Mouse (Mus musculus) heart, postnatal 0 days (tissue): ENCODE data around the gene Ttc28. TPM values are rescaled to one million over a fixed set of nuclear protein-coding genes. Genes with fewer than 3 reads are reported as not detected.

Source experiments
- ATAC-seq: fragments of 200-750 bp; cut with Nextera tagmentation; 2 replicates; pipeline ENCODE4 v1.8.0; 2017; ENCODE audit warnings: low read depth, moderate number of reproducible peaks, moderate library complexity; ENCODE audit not compliant: insufficient read depth
- DNase-seq: peaks from one replicate; pipeline ENCODE4 v3.0.0-alpha.2; 2016; ENCODE audit warnings: low spot score
- H3K27ac ChIP-seq: fragments of 300-500 bp; sonication (generic); 2 replicates; pipeline ENCODE4 v1.5.1; 2014; ENCODE audit warnings: low read depth, mild to moderate bottlenecking
- H3K27me3 ChIP-seq: fragments of 300-500 bp; sonication (generic); 2 replicates; pipeline ENCODE4 v1.6.1; 2014; ENCODE audit warnings: low read length, mixed read lengths; ENCODE audit not compliant: control insufficient read depth, insufficient read depth
- H3K36me3 ChIP-seq: fragments of 300-500 bp; sonication (generic); replicated peaks from 2 replicates; pipeline ENCODE4 v1.6.1; 2014; ENCODE audit warnings: low read length, mixed read lengths; ENCODE audit not compliant: control insufficient read depth, insufficient read depth
- H3K4me1 ChIP-seq: fragments of 300-500 bp; sonication (generic); 2 replicates; pipeline ENCODE4 v1.6.1; 2014; ENCODE audit warnings: antibody characterized with exemption; ENCODE audit not compliant: control insufficient read depth, insufficient read depth
- H3K4me2 ChIP-seq: fragments of 300-500 bp; sonication (generic); 2 replicates; pipeline ENCODE4 v1.6.1; 2014; ENCODE audit warnings: low read depth, mild to moderate bottlenecking, low read length, moderate library complexity
- H3K4me3 ChIP-seq: fragments of 300-500 bp; sonication (generic); 2 replicates; pipeline ENCODE4 v1.5.1; 2014; ENCODE audit warnings: low read depth, low read length
- H3K9ac ChIP-seq: fragments of 300-500 bp; sonication (generic); replicated peaks from 2 replicates; pipeline ENCODE4 v1.6.1; 2014; ENCODE audit warnings: low read depth, low read length, mixed read lengths
- H3K9me3 ChIP-seq: fragments of 300-500 bp; sonication (generic); replicated peaks from 2 replicates; pipeline ENCODE4 v1.6.1; 2016; ENCODE audit warnings: low read length; ENCODE audit not compliant: control insufficient read depth
- CTCF ChIP-seq: IDR thresholded peaks from 2 replicates; pipeline ENCODE4 v1.5.1; 2016; ENCODE audit warnings: antibody characterized with exemption, control low read depth, low read depth
- EP300 ChIP-seq: IDR thresholded peaks from 2 replicates; pipeline ENCODE4 v1.6.1; 2016; ENCODE audit warnings: antibody characterized with exemption, low read depth
- WGBS: fragments of 180-500 bp; shearing (Covaris S2); extraction: QIAGEN DNeasy Blood & Tissue Kit; methylation state at CpG from one replicate; pipeline ENCODE4 v1.1.7; 2014; 5-methylcytosine and 5-hydroxymethylcytosine counted together
- polyA plus RNA-seq: library from polyadenylated mRNA; unstranded; fragments of >200 nt; fragmentation: Nextera tagmentation; extraction: Ambion mirVana; gene quantifications from 2 replicates; pipeline ENCODE4 v1.2.1, GENCODE M21; 2015
- total RNA-seq: library from RNA; depleted of rRNA; stranded (reverse); fragments of >200 nt; gene quantifications from 2 replicates; pipeline ENCODE4 v1.2.3, GENCODE M21; 2014; ENCODE audit warnings: low replicate concordance

Gene Ttc28
- total and polyA plus RNA-seq, 2 experiments from 2014 or later, result 4.6 to 14.2 TPM

DNA sequence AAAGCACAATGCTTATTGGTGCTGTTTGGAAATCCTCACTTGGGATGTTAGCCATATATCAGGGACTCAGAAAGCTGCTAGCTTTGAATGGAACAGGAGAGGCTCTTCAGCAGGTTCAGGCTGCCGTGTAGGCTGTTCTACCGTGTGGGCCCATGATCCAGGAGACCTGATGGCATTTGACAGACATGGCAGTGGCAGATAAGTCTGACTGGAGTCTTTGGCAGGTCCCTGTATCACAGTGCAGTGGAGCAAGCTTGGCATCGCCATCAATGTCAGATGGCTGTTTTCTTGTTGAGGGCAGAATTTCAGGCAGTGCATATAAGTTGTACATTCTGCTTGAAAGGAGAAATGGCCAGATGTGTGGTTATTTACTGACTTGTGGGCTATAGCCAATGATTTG lies 11.0 kb downstream of the Ttc28 start:
- 84% methylated on average over 3 of the region's 3 CpGs for WGBS
- no peaks in the 10 kb centered on the region for H3K27me3 ChIP-seq
- no peak for TF ChIP-seq EP300
- no peak for TF ChIP-seq CTCF
- no peaks in the 10 kb centered on the region for H3K4me1 ChIP-seq
- H3K4me3 ChIP-seq, result no peak overlapping the region
- peaks cover 25% of the 10 kb centered on the region for H3K36me3 ChIP-seq
- DNase-seq (no peak), ATAC-seq (no peak)
- no peak overlapping the region for H3K4me2 ChIP-seq
- no peak overlapping the region for H3K27ac ChIP-seq
- H3K9ac ChIP-seq, result no peak overlapping the region
- no peaks in the 10 kb centered on the region for H3K9me3 ChIP-seq

DNA sequence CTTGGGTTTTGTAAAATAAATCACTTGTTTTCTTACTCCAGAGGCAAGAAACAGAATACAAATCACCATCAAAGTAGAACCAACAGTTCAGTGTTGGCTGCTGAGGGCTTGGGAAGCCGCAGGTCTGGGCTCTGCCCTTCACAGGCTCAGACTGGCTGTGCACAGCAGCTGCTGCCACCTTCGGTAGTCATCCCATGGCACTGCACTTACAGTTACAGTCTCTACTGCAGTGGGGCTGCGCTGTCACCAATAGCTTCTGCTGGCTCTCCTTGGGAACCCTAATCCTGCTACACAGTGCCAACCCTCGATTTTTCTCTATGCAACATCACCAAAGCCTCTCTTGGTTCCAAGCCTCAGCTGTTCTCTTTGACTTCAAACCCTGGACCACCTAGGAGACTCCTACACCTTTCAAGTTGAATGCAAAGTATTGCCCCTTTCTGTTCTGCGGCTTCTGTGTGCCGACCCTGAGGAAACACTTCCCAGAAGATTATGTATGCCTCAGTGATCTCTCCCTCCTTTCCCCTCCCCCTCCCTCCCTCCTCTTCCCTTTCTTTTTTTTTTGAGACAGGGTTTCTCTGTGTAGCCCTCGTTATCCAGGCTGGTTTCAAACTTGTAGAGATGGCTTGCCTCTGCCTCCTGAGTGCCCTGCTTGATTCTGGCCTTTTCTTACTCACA lies 17.6 kb downstream of the Ttc28 start:
- Histone ChIP-seq H3K9me3 (no peaks in the 10 kb centered on the region), H3K4me3 (no peak overlapping the region), H3K4me1 (no peaks in the 10 kb centered on the region), H3K27ac (no peak overlapping the region), H3K4me2 (no peak overlapping the region), H3K27me3 (no peaks in the 10 kb centered on the region), H3K36me3 (peaks cover 38% of the 10 kb centered on the region), H3K9ac (no peak overlapping the region)
- 53% methylated on average over 7 of the region's 7 CpGs for WGBS
- ATAC-seq, result no peak
- TF ChIP-seq EP300 (no peak), CTCF (no peak)
- no peak for DNase-seq

DNA sequence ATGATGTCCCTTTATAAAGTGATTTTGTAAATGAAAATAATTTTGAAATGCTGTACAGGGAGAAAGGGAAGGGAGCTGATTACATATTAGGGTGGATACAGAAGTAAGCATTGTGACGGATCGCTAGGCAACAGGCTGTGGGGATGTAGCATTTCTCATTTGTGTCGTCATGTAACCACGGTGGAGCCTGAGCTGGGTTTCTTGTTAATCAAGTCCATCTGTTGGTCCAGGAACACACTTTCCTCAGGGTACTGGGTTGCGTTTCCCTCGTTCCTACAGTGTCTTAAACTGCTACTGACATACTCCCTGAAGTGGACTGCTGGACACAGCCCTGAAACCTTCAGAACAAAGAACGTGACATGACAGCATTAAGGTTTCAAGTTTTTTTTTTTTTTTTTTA lies 18.6 kb downstream of the Ttc28 start:
- Histone ChIP-seq H3K27me3 (no peaks in the 10 kb centered on the region), H3K4me2 (no peak overlapping the region), H3K27ac (no peak overlapping the region), H3K4me3 (no peak overlapping the region), H3K9me3 (no peaks in the 10 kb centered on the region), H3K9ac (no peak overlapping the region), H3K36me3 (peaks cover 30% of the 10 kb centered on the region), H3K4me1 (no peaks in the 10 kb centered on the region)
- TF ChIP-seq CTCF, result no peak
- TF ChIP-seq EP300, result no peak
- WGBS, result 83% methylated on average over 7 of the region's 7 CpGs
- ATAC-seq (no peak), DNase-seq (no peak)

GRCm38 (mm10) chr5:110898785-110899184 lies 19.2 kb downstream of the Ttc28 start:
- Histone ChIP-seq H3K9ac (no peak overlapping the region), H3K36me3 (peaks cover 24% of the 10 kb centered on the region), H3K4me3 (no peak overlapping the region), H3K27me3 (no peaks in the 10 kb centered on the region), H3K9me3 (no peaks in the 10 kb centered on the region), H3K4me1 (no peaks in the 10 kb centered on the region), H3K4me2 (no peak overlapping the region), H3K27ac (no peak overlapping the region)
- TF ChIP-seq EP300, result no peak
- no peak for TF ChIP-seq CTCF
- DNase-seq (no peak), ATAC-seq (no peak)
- 87% methylated on average over 4 of the region's 4 CpGs for WGBS

GRCm38 (mm10) chr5:110900331-110900730 lies 20.7 kb downstream of the Ttc28 start:
- no peak overlapping the region for H3K4me3 ChIP-seq
- H3K4me1 ChIP-seq, result no peaks in the 10 kb centered on the region
- no peak overlapping the region for H3K4me2 ChIP-seq
- ATAC-seq, result no peak
- no peak for DNase-seq
- H3K9ac ChIP-seq, result no peak overlapping the region
- 0 out of 2 replicates have a peak, but pooled peaks cover 16% of the 10 kb centered on the region for H3K36me3 ChIP-seq
- H3K27ac ChIP-seq, result no peak overlapping the region
- no peaks in the 10 kb centered on the region for H3K27me3 ChIP-seq
- H3K9me3 ChIP-seq, result no peaks in the 10 kb centered on the region
- TF ChIP-seq EP300 (no peak), CTCF (no peak)

DNA sequence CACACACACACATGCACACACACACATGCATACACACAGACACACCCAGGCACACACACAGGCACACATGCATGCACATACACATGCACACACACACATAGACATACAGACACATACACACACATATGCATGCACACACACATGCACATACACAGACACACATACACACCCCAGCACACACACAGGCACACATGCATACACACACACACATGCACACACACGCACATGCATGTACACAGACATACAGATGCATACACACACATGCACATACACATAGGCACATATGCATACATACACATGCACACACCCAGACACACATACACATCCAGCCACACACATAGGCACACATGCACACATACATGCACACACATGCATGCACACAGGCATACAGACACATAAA lies 27.1 kb downstream of the Ttc28 start:
- Histone ChIP-seq H3K27ac (no peak overlapping the region), H3K9me3 (no peaks in the 10 kb centered on the region), H3K36me3 (no peaks in the 10 kb centered on the region), H3K4me2 (no peak overlapping the region), H3K27me3 (no peaks in the 10 kb centered on the region), H3K4me3 (no peak overlapping the region), H3K4me1 (no peaks in the 10 kb centered on the region), H3K9ac (no peak overlapping the region)
- no peak for TF ChIP-seq CTCF
- TF ChIP-seq EP300, result no peak
- DNase-seq, result no peak
- 96% methylated on average over 1 of the region's 1 CpGs for WGBS
- no peak for ATAC-seq
